Mouse (Mus musculus) CH12.LX (cell line): Measurements from ENCODE around the gene Upk3a. TPM values are rescaled to one million over a fixed set of nuclear protein-coding genes. Genes with fewer than 3 reads are reported as not detected.

Experiments used
- DNase-seq: peaks from one replicate; pipeline ENCODE4 v3.0.0-alpha.2; 2013; ENCODE audit errors: extremely low read depth
- H3K27ac ChIP-seq: 2 replicates; pipeline ENCODE4 v1.5.1; 2012; ENCODE audit warnings: low read depth, mild to moderate bottlenecking, control low read depth, moderate library complexity; ENCODE audit not compliant: insufficient read depth
- H3K27me3 ChIP-seq: replicated peaks from 2 replicates; pipeline ENCODE3; 2012; ENCODE audit warnings: inconsistent platforms
- H3K36me3 ChIP-seq, 2 experiments: replicated peaks in 1 of 2; 2 replicates each; pipeline versions ENCODE3 to v1.6.1; 2012; ENCODE audit warnings: inconsistent platforms in 1 of 2, low read length in 1 of 2, mild to moderate bottlenecking in 1 of 2, mixed read lengths in 1 of 2, moderate library complexity in 1 of 2; ENCODE audit not compliant: control insufficient read depth in 1 of 2, insufficient read depth in 1 of 2
- H3K4me1 ChIP-seq, 2 experiments: 2 replicates each; pipeline ENCODE4 v1.6.1; 2012; ENCODE audit warnings: inconsistent platforms in 1 of 2, moderate library complexity in 1 of 2; ENCODE audit not compliant: insufficient read depth in 2 of 2, control insufficient read depth in 1 of 2
- H3K4me2 ChIP-seq: 2 replicates; pipeline ENCODE4 v1.6.1; 2012; ENCODE audit warnings: low read depth, mild to moderate bottlenecking, control low read depth; ENCODE audit not compliant: poor library complexity, insufficient read depth, severe bottlenecking
- H3K4me3 ChIP-seq, 3 experiments: fragments of 150-350 bp in 1 of 3; sonication (generic) in 1 of 3; replicated peaks in 1 of 3; 2 replicates each; pipeline versions ENCODE3 to v1.5.1; 2011 to 2012; ENCODE audit warnings: low read depth in 2 of 3, low read length in 2 of 3, mild to moderate bottlenecking in 2 of 3, moderate library complexity in 2 of 3, control low read depth in 1 of 3, improper control_type of control experiment in 1 of 3, inconsistent platforms in 1 of 3, mixed read lengths in 1 of 3; ENCODE audit not compliant: poor library complexity in 1 of 3
- H3K79me2 ChIP-seq: replicated peaks from 2 replicates; pipeline ENCODE4 v1.6.1; 2012; ENCODE audit warnings: mild to moderate bottlenecking, moderate library complexity; ENCODE audit not compliant: control insufficient read depth, poor library complexity, insufficient read depth, severe bottlenecking; ENCODE audit errors: extremely low read depth
- H3K9ac ChIP-seq: 2 replicates; pipeline ENCODE4 v1.6.1; 2012; ENCODE audit warnings: low read depth, mild to moderate bottlenecking, control low read depth, moderate library complexity; ENCODE audit not compliant: insufficient read depth
- H3K9me3 ChIP-seq: replicated peaks from 2 replicates; pipeline ENCODE3; 2012; ENCODE audit warnings: low read length, inconsistent platforms, mixed read lengths
- BHLHE40 ChIP-seq: IDR thresholded peaks from 2 replicates; pipeline ENCODE4 v1.6.1; 2011; ENCODE audit warnings: mild to moderate bottlenecking, low read depth, low read length, improper control_type of control experiment
- CTCF ChIP-seq, 2 experiments: IDR thresholded peaks in 1 of 2; conservative IDR thresholded peaks in 1 of 2; 2 replicates each; pipeline ENCODE4 v1.5.1; 2011 to 2012; ENCODE audit warnings: low read depth in 2 of 2, low read length in 2 of 2, improper control_type of control experiment in 1 of 2, inconsistent platforms in 1 of 2, mild to moderate bottlenecking in 1 of 2, moderate library complexity in 1 of 2
- EP300 ChIP-seq: IDR thresholded peaks from 2 replicates; pipeline ENCODE4 v1.6.1; 2011; ENCODE audit warnings: low read length, improper control_type of control experiment
- HCFC1 ChIP-seq: IDR thresholded peaks from 2 replicates; pipeline ENCODE4 v1.6.1; 2012; ENCODE audit warnings: low read depth, mild to moderate bottlenecking, inconsistent platforms, low read length, improper control_type of control experiment
- KAT2A ChIP-seq: IDR thresholded peaks from 2 replicates; pipeline ENCODE4 v1.6.1; 2012; ENCODE audit warnings: low read length, improper control_type of control experiment, inconsistent platforms; ENCODE audit not compliant: insufficient replicate concordance
- PAX5 ChIP-seq: IDR thresholded peaks from 2 replicates; pipeline ENCODE4 v1.6.1; 2012; ENCODE audit warnings: low read length, inconsistent platforms, mixed read lengths
- RAD21 ChIP-seq: IDR thresholded peaks from 2 replicates; pipeline ENCODE4 v1.6.1; 2011; ENCODE audit warnings: low read depth, mild to moderate bottlenecking, low read length, improper control_type of control experiment, moderate library complexity
- SMC3 ChIP-seq: IDR thresholded peaks from 2 replicates; pipeline ENCODE4 v1.6.1; 2011; ENCODE audit warnings: low read depth, low read length, improper control_type of control experiment
- TCF12 ChIP-seq: IDR thresholded peaks from 2 replicates; pipeline ENCODE4 v1.6.1; 2014; ENCODE audit warnings: low read depth, mild to moderate bottlenecking, inconsistent platforms, low read length, improper control_type of control experiment
- ZKSCAN1 ChIP-seq: IDR thresholded peaks from 2 replicates; pipeline ENCODE4 v1.6.1; 2012; ENCODE audit warnings: low read depth, inconsistent platforms, low read length, improper control_type of control experiment, borderline replicate concordance
- ZNF384 ChIP-seq: IDR thresholded peaks from 2 replicates; pipeline ENCODE4 v1.6.1; 2012; ENCODE audit warnings: low read depth, low read length, improper control_type of control experiment, inconsistent platforms
- dilution Hi-C: fragments of 300-500 bp; cut with MboI; formaldehyde crosslinking; loops from 2 replicates; pipeline ENCODE4 v1.14.3; 2020; ENCODE audit warnings: low sequenced_read_pairs; ENCODE audit not compliant: extremely low pct_unique_long_range_greater_than_20kb, extremely low pct_ligation_motif_present
- in situ Hi-C: fragments of 300-500 bp; cut with MboI; formaldehyde crosslinking; loops from 3 replicates; pipeline ENCODE4 v1.14.3; 2019; ENCODE audit warnings: low sequenced_read_pairs, low pct_ligation_motif_present, low pct_unique_long_range_greater_than_20kb, mixed read lengths
- polyA plus RNA-seq: library from polyadenylated mRNA; unstranded; fragments of >175 nt; gene quantifications from 2 replicates; pipeline ENCODE4 v1.2.1, GENCODE M21; 2012; ENCODE audit warnings: low read depth; ENCODE audit not compliant: insufficient read length
- total RNA-seq, 2 experiments: library from RNA; depleted of rRNA; stranded (reverse); fragments of 300-350 nt in 1 of 2; fragments of >200 nt in 1 of 2; gene quantifications; 2 replicates each; pipeline ENCODE4 v1.2.3; 2012 to 2014

Upk3a gene
- total and polyA plus RNA-seq, 3 experiments: not detected

DNA sequence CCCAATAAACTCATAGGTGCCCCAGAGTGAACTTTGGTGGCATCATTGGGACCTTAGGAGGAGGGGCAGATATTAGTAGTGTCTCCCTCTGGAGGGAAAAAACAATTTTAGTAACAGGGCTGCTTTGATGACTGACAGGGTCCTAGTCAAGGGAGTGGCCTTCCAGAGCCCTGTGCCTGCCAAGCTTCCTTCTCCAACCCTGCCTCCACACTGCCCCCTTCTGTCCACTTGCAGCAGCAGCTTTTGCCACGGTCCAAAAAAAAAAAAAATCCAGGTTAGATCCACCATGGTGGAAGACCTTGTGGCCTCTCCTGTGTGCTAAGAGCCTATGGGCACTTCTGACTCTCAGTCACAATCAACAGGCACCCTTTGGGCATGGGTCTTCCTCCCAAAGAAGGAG, 21.0 kb upstream of the Upk3a start:
- peaks cover 10 to 41% of the 10 kb centered on the region in 2 experiments for H3K4me1 ChIP-seq
- no peak overlapping the region for H3K27ac ChIP-seq
- no peak overlapping the region for H3K9ac ChIP-seq
- DNase-seq: peak; percentile 81
- TF ChIP-seq CTCF (conservative IDR thresholded peaks at IDR 0.05 in 1 of 2, IDR thresholded peaks at IDR 0.05 in 1 of 2; ENCODE audit: low read depth in 2 of 2, low read length in 2 of 2): peak; percentile 63 to 86
- TF ChIP-seq SMC3: peak; percentile 77
- no peak for TF ChIP-seq PAX5
- TF ChIP-seq RAD21: peak; percentile 72
- peak; percentile 96 for TF ChIP-seq ZNF384
- TF ChIP-seq HCFC1: no peak
- no peaks in the 10 kb centered on the region for H3K9me3 ChIP-seq
- no peaks in the 10 kb centered on the region for H3K79me2 ChIP-seq
- in situ Hi-C loops (loop anchor here (5.0 to 10.0 kb wide), 3 partner anchors 41 to 221 kb away; partner anchors contain the start of genes Gm29666 and Nup50), dilution Hi-C loops (no loop called here)
- no peak overlapping the region for H3K4me3 ChIP-seq
- no peak overlapping the region for H3K4me2 ChIP-seq
- H3K27me3 ChIP-seq: no peaks in the 10 kb centered on the region
- H3K36me3 ChIP-seq: no peaks in the 10 kb centered on the region

DNA sequence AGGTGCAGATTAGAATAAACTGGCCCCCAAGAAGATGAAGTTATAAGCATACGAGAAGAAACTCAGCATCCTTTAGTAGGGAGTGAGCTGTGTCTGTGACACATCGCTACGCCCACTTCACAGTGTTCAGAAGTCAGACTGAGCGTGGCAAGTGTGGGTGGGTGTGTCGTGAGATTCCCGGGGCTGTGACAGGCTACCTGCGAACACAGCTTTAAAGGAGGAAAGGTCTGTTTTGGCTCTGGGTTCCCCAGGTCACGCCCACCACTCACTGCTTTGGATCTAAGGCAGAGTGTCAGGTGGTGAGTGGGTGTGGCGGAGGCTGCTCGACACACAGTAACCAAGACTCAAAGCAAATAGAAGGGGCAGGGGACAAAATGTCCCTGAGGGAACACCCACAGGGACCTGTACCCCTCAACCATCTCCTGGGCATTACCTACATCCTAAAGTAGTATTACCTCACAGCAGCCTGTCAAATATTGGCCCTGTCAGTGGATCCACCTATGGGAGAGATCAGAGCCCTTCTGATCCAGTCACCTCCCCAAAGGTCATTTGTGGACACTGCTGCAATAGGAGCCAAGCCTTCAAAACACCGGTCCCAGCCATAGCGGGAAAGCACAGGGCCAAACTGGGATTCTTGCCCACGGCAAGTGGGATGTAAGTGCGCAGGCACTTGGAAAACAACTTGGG, 19.0 kb upstream of the Upk3a start:
- no peak for DNase-seq

DNA sequence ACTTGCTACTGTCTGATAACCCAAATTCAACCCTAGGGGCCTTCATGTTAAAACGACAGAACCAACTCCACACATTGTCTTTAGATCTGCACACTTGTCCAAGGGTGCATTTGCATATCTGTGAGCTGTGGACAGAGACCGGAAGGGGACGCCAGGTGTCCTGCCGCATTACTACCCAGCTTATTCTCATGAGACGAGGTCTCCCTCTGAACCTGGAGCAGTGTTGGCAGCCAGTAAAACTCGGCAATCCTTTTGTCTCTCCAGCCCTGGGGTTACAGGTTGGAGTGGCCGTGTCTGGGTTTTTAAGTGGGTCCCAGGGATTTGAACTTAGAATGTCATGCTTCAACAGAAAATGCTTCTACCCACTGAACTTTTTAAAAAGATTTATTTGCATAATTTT, 17.0 kb upstream of the Upk3a start:
- H3K36me3 ChIP-seq: no peaks in the 10 kb centered on the region
- H3K27me3 ChIP-seq: peaks cover 3% of the 10 kb centered on the region
- in situ Hi-C loops: loop anchor here (5.0 to 10.0 kb wide), 4 partner anchors 37 to 225 kb away; partner anchors contain the start of genes Gm29666 and Nup50
- no peaks in the 10 kb centered on the region for H3K79me2 ChIP-seq
- no peak overlapping the region for H3K4me3 ChIP-seq
- H3K9me3 ChIP-seq: no peaks in the 10 kb centered on the region
- H3K4me2 ChIP-seq: 0 out of 2 replicates have a peak overlapping the region, but pooled peaks have one; percentile 12
- H3K9ac ChIP-seq: no peak overlapping the region
- 0 out of 2 replicates have a peak, but pooled peaks have one; percentile 58 for TF ChIP-seq BHLHE40
- peak; percentile 33; the same call in 1 of the 2 replicates for TF ChIP-seq EP300
- TF ChIP-seq TCF12: peak; percentile 65; the same call in 1 of the 2 replicates
- TF ChIP-seq KAT2A: no peak
- peak; percentile 63 for DNase-seq
- H3K4me1 ChIP-seq: peaks cover 6 to 33% of the 10 kb centered on the region in 2 experiments
- no peak overlapping the region for H3K27ac ChIP-seq
- dilution Hi-C loops: no loop called here

More for the DNA sequence above, 19.0 kb upstream of the Upk3a start:
- TF ChIP-seq ZKSCAN1 (no peak), CTCF (conservative IDR thresholded peaks at IDR 0.05 in 1 of 2, IDR thresholded peaks at IDR 0.05 in 1 of 2; ENCODE audit: low read depth in 2 of 2, low read length in 2 of 2) (no peak)
- H3K4me3 ChIP-seq: no peak overlapping the region
- H3K79me2 ChIP-seq: no peaks in the 10 kb centered on the region
- H3K27ac ChIP-seq: no peak overlapping the region
- in situ Hi-C loops: loop anchor here (5.0 to 10.0 kb wide), 3 partner anchors 39 to 223 kb away; partner anchors contain the start of genes Gm29666 and Nup50
- dilution Hi-C loops: no loop called here
- no peaks in the 10 kb centered on the region for H3K36me3 ChIP-seq
- peaks cover 10 to 48% of the 10 kb centered on the region in 2 experiments for H3K4me1 ChIP-seq
- H3K4me2 ChIP-seq: no peak overlapping the region
- H3K9ac ChIP-seq: no peak overlapping the region
- no peaks in the 10 kb centered on the region for H3K9me3 ChIP-seq
- H3K27me3 ChIP-seq: no peaks in the 10 kb centered on the region
